Mouse (Mus musculus) kidney, embryonic 16.5 days (tissue): ENCODE data around the gene Rab40c. TPM values are rescaled to one million over a fixed set of nuclear protein-coding genes. Genes with fewer than 3 reads are reported as not detected.
A peak's percentile ranks its signal among the peaks of the same experiment; 100 is the strongest.

ENCODE experiments used
- ATAC-seq: fragments of 200-750 bp; cut with Nextera tagmentation; 2 replicates; pipeline ENCODE4 v1.8.0; 2017; ENCODE audit warnings: moderate TSS enrichment; ENCODE audit not compliant: low FRiP score, low TSS enrichment
- H3K27ac ChIP-seq: fragments of 300-500 bp; sonication (generic); 2 replicates; pipeline ENCODE4 v1.5.1; 2014; ENCODE audit warnings: low read length
- H3K27me3 ChIP-seq: fragments of 300-500 bp; sonication (generic); 2 replicates; pipeline ENCODE4 v1.6.1; 2014; ENCODE audit warnings: low read length, control low read depth, mixed read lengths; ENCODE audit not compliant: insufficient read depth
- H3K36me3 ChIP-seq: fragments of 300-500 bp; sonication (generic); 2 replicates; pipeline ENCODE4 v1.6.1; 2014; ENCODE audit warnings: low read length, control low read depth, mixed read lengths; ENCODE audit not compliant: insufficient read depth
- H3K4me1 ChIP-seq: fragments of 300-500 bp; sonication (generic); 2 replicates; pipeline ENCODE4 v1.6.1; 2014; ENCODE audit warnings: low read length, control low read depth, mixed read lengths; ENCODE audit not compliant: insufficient read depth
- H3K4me2 ChIP-seq: fragments of 300-500 bp; sonication (generic); replicated peaks from 2 replicates; pipeline ENCODE4 v1.6.1; 2014; ENCODE audit warnings: low read depth, low read length
- H3K4me3 ChIP-seq: fragments of 300-500 bp; sonication (generic); 2 replicates; pipeline ENCODE4 v1.5.1; 2014; ENCODE audit warnings: mild to moderate bottlenecking, low read length
- H3K9ac ChIP-seq: fragments of 300-500 bp; sonication (generic); replicated peaks from 2 replicates; pipeline ENCODE4 v1.6.1; 2014; ENCODE audit warnings: low read length
- H3K9me3 ChIP-seq: fragments of 300-500 bp; sonication (generic); 2 replicates; pipeline ENCODE4 v1.6.1; 2016; ENCODE audit warnings: low read length, control low read depth
- WGBS: fragments of 180-500 bp; shearing (Covaris S2); extraction: QIAGEN DNeasy Blood & Tissue Kit; methylation state at CpG from one replicate; pipeline ENCODE4 v1.1.7; 2014; 5-methylcytosine and 5-hydroxymethylcytosine counted together
- polyA plus RNA-seq: library from polyadenylated mRNA; unstranded; fragments of >200 nt; fragmentation: Nextera tagmentation; extraction: Ambion mirVana; gene quantifications from 2 replicates; pipeline ENCODE4 v1.2.1, GENCODE M21; 2015

Gene Rab40c
- polyA plus RNA-seq, 1 experiment from 2014 or later = 33.7 TPM

DNA sequence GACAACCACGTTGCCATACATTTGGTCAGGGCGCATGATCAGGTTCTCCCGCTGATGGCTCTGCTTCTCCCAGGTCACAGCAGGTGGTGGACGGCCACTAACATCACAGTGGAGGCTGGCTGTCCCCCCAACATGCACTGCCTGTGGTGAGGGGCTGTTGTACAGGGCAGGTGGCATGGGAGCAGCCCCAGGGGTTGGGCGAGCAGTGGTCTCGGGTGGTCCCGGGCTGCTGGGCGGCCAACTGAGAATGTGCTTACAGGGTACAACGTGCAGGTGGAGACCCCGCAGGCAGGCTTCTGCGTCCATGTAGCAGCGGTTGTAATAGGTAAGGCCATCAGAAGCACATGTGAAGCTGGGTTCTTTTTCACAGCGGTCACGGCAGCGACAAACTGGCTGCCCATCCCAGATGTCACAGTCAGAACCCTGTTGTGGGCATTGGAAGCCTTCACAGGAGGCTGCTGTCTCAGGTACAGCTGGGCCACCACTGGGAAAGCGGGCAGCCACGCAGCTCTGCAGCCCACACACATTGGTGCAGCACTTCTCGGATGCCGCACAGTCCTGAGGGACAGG is 40.8 kb downstream of the Rab40c start:
- WGBS = 90% methylated on average over 19 of the region's 19 CpGs
- Histone ChIP-seq H3K4me1 (peaks cover 46% of the 10 kb centered on the region), H3K36me3 (peaks cover 27% of the 10 kb centered on the region), H3K27ac (no peak overlapping the region), H3K4me3 (no peak overlapping the region), H3K27me3 (no peaks in the 10 kb centered on the region), H3K4me2 (no peak overlapping the region), H3K9ac (no peak overlapping the region), H3K9me3 (no peaks in the 10 kb centered on the region)
- no peak for ATAC-seq

GRCm38 (mm10) chr17:25877741-25878610 is 41.6 kb downstream of the Rab40c start:
- WGBS = 90% methylated on average over 32 of the region's 32 CpGs

DNA sequence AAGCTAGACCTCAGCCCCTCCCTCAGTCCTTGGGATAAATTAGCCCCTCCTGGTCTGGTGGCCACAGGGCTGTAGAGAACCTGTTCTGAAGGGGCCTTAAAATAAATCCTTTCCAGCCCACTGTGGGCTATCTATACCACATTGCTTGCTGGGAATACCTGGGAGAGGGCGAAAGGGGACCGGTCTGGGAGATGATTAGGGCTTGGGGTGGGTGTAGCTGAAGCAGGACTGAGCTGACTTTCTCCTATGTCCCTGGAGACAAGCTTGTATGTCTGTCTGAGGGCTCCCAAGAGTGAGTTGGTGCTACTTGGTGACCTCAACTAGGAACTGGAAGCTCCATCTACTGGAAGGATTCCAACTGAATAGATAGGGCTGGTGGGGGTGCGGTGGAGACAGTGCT is 42.5 kb downstream of the Rab40c start:
- Histone ChIP-seq H3K4me3 (no peak overlapping the region), H3K4me2 (no peak overlapping the region), H3K27me3 (no peaks in the 10 kb centered on the region), H3K9ac (no peak overlapping the region), H3K36me3 (peaks cover 13% of the 10 kb centered on the region), H3K27ac (no peak overlapping the region), H3K9me3 (no peaks in the 10 kb centered on the region), H3K4me1 (peaks cover 46% of the 10 kb centered on the region)
- no peak for ATAC-seq
- 87% methylated on average over 3 of the region's 3 CpGs for whole genome bisulfite sequencing

More at GRCm38 (mm10) chr17:25877741-25878610, 41.6 kb downstream of the Rab40c start:
- Histone ChIP-seq H3K4me3 (no peak overlapping the region), H3K9me3 (no peaks in the 10 kb centered on the region), H3K9ac (no peak overlapping the region), H3K27ac (no peak overlapping the region), H3K4me1 (peaks cover 46% of the 10 kb centered on the region), H3K4me2 (no peak overlapping the region), H3K36me3 (peaks cover 19% of the 10 kb centered on the region), H3K27me3 (no peaks in the 10 kb centered on the region)
- no peak for ATAC-seq

- Histone ChIP-seq H3K27me3 (no peaks in the 10 kb centered on the region), H3K27ac (no peak overlapping the region), H3K9ac (peak overlapping the region; percentile 79), H3K4me1 (peaks cover 42% of the 10 kb centered on the region), H3K4me3 (peak overlapping the region; percentile 75), H3K9me3 (no peaks in the 10 kb centered on the region), H3K36me3 (peaks cover 13% of the 10 kb centered on the region), H3K4me2 (peak overlapping the region; percentile 78)
- ATAC-seq = no peak
- 54% methylated on average over 10 of the region's 10 CpGs for WGBS
Observed at GRCm38 (mm10) chr17:25876347-25876915, 43.1 kb downstream of the Rab40c start.

GRCm38 (mm10) chr17:25875171-25876136 is 44.1 kb downstream of the Rab40c start:
- H3K4me1 ChIP-seq = peaks cover 32% of the 10 kb centered on the region
- peak overlapping the region; percentile 79 for H3K9ac ChIP-seq
- no peaks in the 10 kb centered on the region for H3K27me3 ChIP-seq
- H3K9me3 ChIP-seq = no peaks in the 10 kb centered on the region
- peak overlapping the region; percentile 78 for H3K4me2 ChIP-seq
- 1% methylated on average over 59 of the region's 59 CpGs for WGBS
- H3K27ac ChIP-seq = peak overlapping the region; percentile 96
- H3K4me3 ChIP-seq = peak overlapping the region; percentile 75
- peaks cover 13% of the 10 kb centered on the region for H3K36me3 ChIP-seq
- ATAC-seq = peak; percentile 93

- Histone ChIP-seq H3K4me2 (peak within 1 kb of the TSS; percentile 78), H3K27ac (peak within 1 kb of the TSS; percentile 96), H3K9ac (peak within 1 kb of the TSS; percentile 79), H3K4me3 (peak within 1 kb of the TSS; percentile 75), H3K36me3 (peaks cover 12% of the 10 kb centered on the region), H3K27me3 (no peaks in the 10 kb centered on the region), H3K4me1 (peaks cover 26% of the 10 kb centered on the region), H3K9me3 (no peaks in the 10 kb centered on the region)
- ATAC-seq = peak; percentile 72
- WGBS = under 1% methylated on average over 25 of the region's 25 CpGs
Observed at GRCm38 (mm10) chr17:25874721-25875170, 44.8 kb downstream of the Rab40c start, which contains the start of gene Mettl26. Mettl26 (plus strand) TSS chr17:25875074.

DNA sequence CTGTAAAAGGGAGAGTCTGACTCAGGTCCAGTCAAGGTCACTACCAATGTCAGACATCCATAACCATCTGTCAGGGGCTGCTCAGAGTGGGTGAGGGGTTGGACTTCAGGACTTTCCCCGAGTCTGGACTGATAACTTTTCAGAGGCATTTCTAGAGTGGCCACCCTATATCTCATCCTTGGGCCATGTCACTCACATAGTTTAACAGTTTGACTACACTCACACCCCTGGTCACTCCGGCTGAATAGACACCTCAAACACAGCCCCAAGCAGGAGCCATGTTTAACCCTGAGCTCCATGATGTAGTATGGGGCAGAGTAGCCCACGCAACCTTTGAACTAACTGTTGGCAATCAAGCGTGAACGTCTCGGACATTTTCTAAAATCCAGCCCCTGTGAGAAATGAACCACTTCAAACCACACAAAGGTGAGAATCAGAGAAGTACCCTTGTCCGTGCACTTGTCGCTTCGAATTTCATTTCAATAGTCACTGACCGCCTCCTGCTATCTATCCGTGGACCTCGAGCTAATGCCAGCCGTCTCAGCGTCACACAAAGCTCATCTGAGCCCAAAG is 45.3 kb downstream of the Rab40c start:
- Histone ChIP-seq H3K9ac (peak overlapping the region; percentile 79), H3K4me1 (peaks cover 24% of the 10 kb centered on the region), H3K4me3 (peak overlapping the region; percentile 75), H3K36me3 (peaks cover 7% of the 10 kb centered on the region), H3K27me3 (no peaks in the 10 kb centered on the region), H3K9me3 (no peaks in the 10 kb centered on the region), H3K27ac (peak overlapping the region; percentile 96), H3K4me2 (peak overlapping the region; percentile 78)
- ATAC-seq = 0 out of 2 replicates have a peak, but pooled peaks have one; percentile 18
- WGBS = 4% methylated on average over 14 of the region's 14 CpGs

GRCm38 (mm10) chr17:25873405-25874147 is 46.0 kb downstream of the Rab40c start:
- peak overlapping the region; percentile 78 for H3K4me2 ChIP-seq
- peaks cover 29% of the 10 kb centered on the region for H3K4me1 ChIP-seq
- ATAC-seq = no peak
- peak overlapping the region; percentile 75 for H3K4me3 ChIP-seq
- H3K36me3 ChIP-seq = peaks cover 6% of the 10 kb centered on the region
- H3K27me3 ChIP-seq = no peaks in the 10 kb centered on the region
- peak overlapping the region; percentile 96 for H3K27ac ChIP-seq
- WGBS = 73% methylated on average over 11 of the region's 11 CpGs
- H3K9ac ChIP-seq = no peak overlapping the region
- H3K9me3 ChIP-seq = no peaks in the 10 kb centered on the region
